Mouse (Mus musculus) MEL (cell line): Measurements from ENCODE around the gene Dynlt1f.
"Not testable (repeated sequence)": the region's sequence is repeated elsewhere in the genome, so short reads cannot be mapped to it uniquely, and the experiment has no call there.

ENCODE experiments used
- CTCF ChIP-seq, 3 experiments: IDR thresholded peaks in 2 of 3; conservative IDR thresholded peaks in 1 of 3; 2 replicates each; pipeline ENCODE4 v1.5.1; 2011 to 2012; ENCODE audit warnings: low read length in 3 of 3, low read depth in 2 of 3, mild to moderate bottlenecking in 2 of 3, improper control_type of control experiment in 1 of 3, inconsistent platforms in 1 of 3, mixed read lengths in 1 of 3, moderate library complexity in 1 of 3; ENCODE audit not compliant: control insufficient read depth in 1 of 3, insufficient read depth in 1 of 3, poor library complexity in 1 of 3, severe bottlenecking in 1 of 3
- ELF1 ChIP-seq: IDR thresholded peaks from 2 replicates; pipeline ENCODE4 v1.6.1; 2014; ENCODE audit warnings: low read depth, mild to moderate bottlenecking, inconsistent platforms, low read length, improper control_type of control experiment, moderate library complexity
- EP300 ChIP-seq, 2 experiments: IDR thresholded peaks; 2 replicates each; pipeline ENCODE4 v1.6.1; 2011; ENCODE audit warnings: improper control_type of control experiment in 2 of 2, low read length in 2 of 2, low read depth in 1 of 2, mild to moderate bottlenecking in 1 of 2
- MEF2A ChIP-seq: IDR thresholded peaks from 2 replicates; pipeline ENCODE4 v1.6.1; 2014; ENCODE audit warnings: low read depth, mild to moderate bottlenecking, inconsistent platforms, low read length, improper control_type of control experiment; ENCODE audit not compliant: poor library complexity, insufficient replicate concordance, severe bottlenecking; ENCODE audit errors: extremely low read depth
- NRF1 ChIP-seq: IDR thresholded peaks from 2 replicates; pipeline ENCODE4 v1.6.1; 2014; ENCODE audit warnings: low read depth, mild to moderate bottlenecking, inconsistent platforms, low read length, improper control_type of control experiment, moderate library complexity; ENCODE audit not compliant: poor library complexity, insufficient read depth, severe bottlenecking
- POLR2A ChIP-seq, 2 experiments: IDR thresholded peaks; 2 replicates each; pipeline ENCODE4 v1.6.1; 2011 to 2012; ENCODE audit warnings: low read length in 2 of 2, mild to moderate bottlenecking in 2 of 2, control low read depth in 1 of 2, improper control_type of control experiment in 1 of 2, low read depth in 1 of 2, moderate library complexity in 1 of 2; ENCODE audit not compliant: control insufficient read depth in 1 of 2, insufficient read depth in 1 of 2, poor library complexity in 1 of 2
- POLR2AphosphoS5 ChIP-seq: IDR thresholded peaks from 2 replicates; pipeline ENCODE4 v1.6.1; 2012; ENCODE audit warnings: low read depth, borderline replicate concordance, mild to moderate bottlenecking, inconsistent platforms, low read length, moderate library complexity, mixed read lengths
- TAL1 ChIP-seq: IDR thresholded peaks from 2 replicates; pipeline ENCODE4 v1.6.1; 2012; ENCODE audit warnings: mild to moderate bottlenecking, inconsistent platforms, low read length, moderate library complexity, mixed read lengths
- UBTF ChIP-seq: IDR thresholded peaks from 2 replicates; pipeline ENCODE4 v1.6.1; 2012; ENCODE audit warnings: low read depth, mild to moderate bottlenecking, inconsistent platforms, low read length, improper control_type of control experiment, moderate library complexity, borderline replicate concordance; ENCODE audit not compliant: insufficient read depth
- USF1 ChIP-seq: IDR thresholded peaks from 2 replicates; pipeline ENCODE4 v1.6.1; 2014; ENCODE audit warnings: low read depth, mild to moderate bottlenecking, inconsistent platforms, low read length, improper control_type of control experiment, moderate library complexity
- ZNF384 ChIP-seq: IDR thresholded peaks from 2 replicates; pipeline ENCODE4 v1.6.1; 2012; ENCODE audit warnings: low read depth, mild to moderate bottlenecking, inconsistent platforms, low read length, improper control_type of control experiment

- not testable (repeated sequence) for TF ChIP-seq POLR2A (IDR thresholded peaks at IDR 0.05; ENCODE audit: control insufficient read depth in 1 of 2, insufficient read depth in 1 of 2, low read depth in 1 of 2, low read length in 2 of 2, poor library complexity in 1 of 2); CTCF (IDR thresholded peaks at IDR 0.05 in 2 of 3, conservative IDR thresholded peaks at IDR 0.05 in 1 of 3; ENCODE audit: control insufficient read depth in 1 of 3, insufficient read depth in 1 of 3, low read depth in 2 of 3, low read length in 3 of 3, poor library complexity in 1 of 3, severe bottlenecking in 1 of 3); ELF1; USF1; MEF2A; UBTF; TAL1; ZNF384; POLR2AphosphoS5; NRF1
- TF ChIP-seq EP300 (IDR thresholded peaks at IDR 0.05; ENCODE audit: low read depth in 1 of 2, low read length in 2 of 2), result 0 out of 4 replicates have a peak, but pooled peaks of 1 of the 2 experiments have one; percentile 24
These were observed 40.0 kb upstream of the Dynlt1f start for GRCm38 (mm10) chr17:6695712-6696111.
